Mouse (Mus musculus): ENCODE results near the gene Mapk13. TPM values are rescaled to one million over a fixed set of nuclear protein-coding genes. Genes with fewer than 3 reads are reported as not detected.
A peak's percentile ranks its signal among the peaks of the same experiment; 100 is the strongest.

Gene Mapk13
- polyA plus RNA-seq, 1 experiment from 2014 or later = 0.82 TPM

DNA sequence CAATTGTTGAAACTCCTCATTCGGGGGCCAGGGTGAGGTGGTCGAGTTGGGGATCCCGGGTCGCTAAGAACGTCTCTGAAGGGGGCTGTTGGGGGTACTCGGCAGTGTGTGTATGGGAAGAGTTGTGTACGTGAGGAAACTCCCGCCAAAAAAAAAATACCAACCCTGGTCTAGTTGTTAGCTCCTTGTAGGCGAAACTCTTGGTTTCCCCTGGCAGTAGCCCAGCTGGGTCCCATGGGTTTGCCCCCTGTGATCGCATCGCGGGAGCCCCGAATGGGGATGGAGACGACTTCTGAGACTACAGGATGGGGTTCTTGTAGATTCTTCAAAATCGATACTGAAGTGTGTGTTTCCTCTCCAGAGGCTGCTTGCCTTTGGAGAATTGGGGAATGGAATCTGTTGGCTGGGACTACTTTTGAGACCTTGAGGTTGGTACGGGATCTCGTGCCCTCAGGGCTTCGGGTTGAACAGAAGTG is 32.9 kb downstream of the Mapk13 start:
- Histone ChIP-seq H3K4me1 (ENCODE audit: control insufficient read depth, insufficient read depth, low read length) (peaks cover 28% of the 10 kb centered on the region), H3K4me2 (ENCODE audit: low read length) (peak overlapping the region; percentile 66), H3K9ac (ENCODE audit: low read depth, low read length) (peak overlapping the region; percentile 50), H3K9me3 (replicated peaks; ENCODE audit: control insufficient read depth, low read length, poor library complexity, severe bottlenecking) (no peaks in the 10 kb centered on the region), H3K27ac (ENCODE audit: low read length) (peak overlapping the region; percentile 73), H3K27me3 (ENCODE audit: control insufficient read depth, insufficient read depth, low read depth, low read length) (no peaks in the 10 kb centered on the region), H3K36me3 (ENCODE audit: control insufficient read depth, insufficient read depth, low read length) (peaks cover 13% of the 10 kb centered on the region), H3K4me3 (ENCODE audit: low read depth, low read length) (peak overlapping the region; percentile 60)
- 1% methylated on average over 18 of the region's 18 CpGs for WGBS
- ATAC-seq = no peak

DNA sequence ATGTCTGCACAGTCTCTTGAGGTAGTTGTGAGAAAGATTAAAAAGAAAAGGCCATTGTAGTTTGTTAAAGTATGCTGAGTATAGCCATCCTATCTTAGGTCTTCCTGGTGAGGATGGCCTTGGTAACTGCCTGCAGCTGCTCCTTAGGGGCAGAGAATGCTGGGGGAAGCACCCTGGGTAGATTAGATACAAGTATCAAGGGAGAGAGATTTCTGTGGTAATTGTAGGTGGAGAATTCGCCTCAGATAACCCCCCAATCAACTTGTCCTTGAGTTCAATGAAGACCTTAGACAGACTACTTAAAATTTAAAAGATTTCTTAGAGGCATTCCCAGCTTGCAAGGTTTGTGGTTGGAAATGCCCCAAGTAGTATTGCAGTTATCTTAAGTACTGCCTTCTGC is 34.2 kb downstream of the Mapk13 start:
- Histone ChIP-seq H3K9ac (ENCODE audit: low read depth, low read length) (no peak overlapping the region), H3K9me3 (replicated peaks; ENCODE audit: control insufficient read depth, low read length, poor library complexity, severe bottlenecking) (no peaks in the 10 kb centered on the region), H3K4me2 (ENCODE audit: low read length) (no peak overlapping the region), H3K4me1 (ENCODE audit: control insufficient read depth, insufficient read depth, low read length) (peaks cover 28% of the 10 kb centered on the region), H3K4me3 (ENCODE audit: low read depth, low read length) (no peak overlapping the region), H3K36me3 (ENCODE audit: control insufficient read depth, insufficient read depth, low read length) (peaks cover 18% of the 10 kb centered on the region), H3K27ac (ENCODE audit: low read length) (no peak overlapping the region), H3K27me3 (ENCODE audit: control insufficient read depth, insufficient read depth, low read depth, low read length) (no peaks in the 10 kb centered on the region)
- 92% methylated on average over 1 of the region's 1 CpGs for WGBS
- no peak for ATAC-seq

DNA sequence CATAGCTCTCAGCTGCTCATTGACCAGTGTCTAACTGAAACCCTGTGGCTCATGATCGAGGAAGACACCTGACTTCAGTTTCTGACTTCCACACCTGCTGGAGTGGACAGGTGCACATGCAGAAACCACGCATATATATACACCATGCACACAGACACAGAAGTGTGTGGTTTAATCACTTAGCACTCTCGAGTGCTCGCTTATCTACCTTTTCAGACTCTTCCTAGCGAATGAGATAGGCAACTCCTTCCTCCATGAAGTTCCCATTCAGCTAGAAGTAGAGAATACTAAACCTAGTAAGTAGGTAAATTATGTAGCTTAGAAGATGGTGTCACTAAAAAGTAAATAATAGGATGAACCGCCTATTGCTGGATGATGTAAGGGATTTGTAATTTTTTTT is 35.9 kb downstream of the Mapk13 start:
- WGBS = 96% methylated on average over 6 of the region's 6 CpGs
- no peaks in the 10 kb centered on the region for H3K9me3 ChIP-seq (replicated peaks; ENCODE audit: control insufficient read depth, low read length, poor library complexity, severe bottlenecking)
- no peak overlapping the region for H3K4me3 ChIP-seq (ENCODE audit: low read depth, low read length)
- no peak overlapping the region for H3K27ac ChIP-seq (ENCODE audit: low read length)
- H3K4me1 ChIP-seq (ENCODE audit: control insufficient read depth, insufficient read depth, low read length) = peaks cover 18% of the 10 kb centered on the region
- peaks cover 22% of the 10 kb centered on the region for H3K36me3 ChIP-seq (ENCODE audit: control insufficient read depth, insufficient read depth, low read length)
- H3K9ac ChIP-seq (ENCODE audit: low read depth, low read length) = no peak overlapping the region
- no peak overlapping the region for H3K4me2 ChIP-seq (ENCODE audit: low read length)
- H3K27me3 ChIP-seq (ENCODE audit: control insufficient read depth, insufficient read depth, low read depth, low read length) = no peaks in the 10 kb centered on the region
- no peak for ATAC-seq

DNA sequence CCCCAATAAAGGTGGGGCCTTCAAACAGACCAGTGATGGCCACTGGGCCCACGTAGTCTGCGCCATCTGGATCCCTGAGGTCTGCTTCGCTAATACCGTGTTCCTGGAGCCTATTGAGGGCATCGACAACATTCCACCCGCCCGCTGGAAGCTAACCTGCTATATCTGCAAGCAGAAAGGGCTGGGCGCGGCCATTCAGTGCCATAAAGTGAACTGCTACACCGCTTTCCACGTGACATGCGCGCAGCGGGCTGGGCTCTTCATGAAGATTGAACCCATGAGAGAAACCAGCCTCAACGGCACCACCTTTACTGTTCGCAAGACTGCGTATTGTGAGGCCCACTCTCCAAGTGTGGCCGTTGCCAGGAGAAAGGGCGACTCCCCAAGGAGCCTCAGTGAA is 37.7 kb downstream of the Mapk13 start:
- ATAC-seq = no peak
- Histone ChIP-seq H3K27ac (ENCODE audit: low read length) (no peak overlapping the region), H3K27me3 (ENCODE audit: control insufficient read depth, insufficient read depth, low read depth, low read length) (no peaks in the 10 kb centered on the region), H3K4me3 (ENCODE audit: low read depth, low read length) (no peak overlapping the region), H3K4me2 (ENCODE audit: low read length) (no peak overlapping the region), H3K36me3 (ENCODE audit: control insufficient read depth, insufficient read depth, low read length) (peaks cover 35% of the 10 kb centered on the region), H3K9me3 (replicated peaks; ENCODE audit: control insufficient read depth, low read length, poor library complexity, severe bottlenecking) (no peaks in the 10 kb centered on the region), H3K4me1 (ENCODE audit: control insufficient read depth, insufficient read depth, low read length) (peaks cover 13% of the 10 kb centered on the region), H3K9ac (ENCODE audit: low read depth, low read length) (no peak overlapping the region)
- WGBS = 97% methylated on average over 19 of the region's 19 CpGs

DNA sequence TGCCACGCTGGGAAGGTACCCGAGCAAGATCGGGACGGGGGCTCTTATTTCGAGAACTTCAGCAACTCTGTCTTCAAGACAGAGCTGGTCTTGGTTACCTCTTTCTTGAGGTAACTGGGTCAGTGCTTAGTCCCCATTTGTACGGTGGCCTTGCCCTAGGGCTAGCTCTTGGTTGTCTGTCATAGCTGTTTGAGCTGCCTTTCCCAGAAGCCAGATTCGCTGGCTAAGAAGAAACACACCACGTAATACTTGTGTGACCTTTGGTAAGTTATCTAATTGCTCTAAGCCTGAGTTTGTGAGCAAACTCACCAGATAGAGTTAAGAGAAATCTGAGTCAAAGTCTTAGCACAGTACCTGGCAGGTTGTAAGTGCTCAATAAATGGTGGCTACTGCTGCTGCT is 39.6 kb downstream of the Mapk13 start:
- Histone ChIP-seq H3K27me3 (ENCODE audit: control insufficient read depth, insufficient read depth, low read depth, low read length) (no peaks in the 10 kb centered on the region), H3K4me2 (ENCODE audit: low read length) (no peak overlapping the region), H3K4me1 (ENCODE audit: control insufficient read depth, insufficient read depth, low read length) (no peaks in the 10 kb centered on the region), H3K36me3 (ENCODE audit: control insufficient read depth, insufficient read depth, low read length) (peaks cover 43% of the 10 kb centered on the region), H3K27ac (ENCODE audit: low read length) (no peak overlapping the region), H3K4me3 (ENCODE audit: low read depth, low read length) (no peak overlapping the region), H3K9me3 (replicated peaks; ENCODE audit: control insufficient read depth, low read length, poor library complexity, severe bottlenecking) (no peaks in the 10 kb centered on the region), H3K9ac (ENCODE audit: low read depth, low read length) (no peak overlapping the region)
- ATAC-seq = no peak
- 97% methylated on average over 8 of the region's 8 CpGs for WGBS

DNA sequence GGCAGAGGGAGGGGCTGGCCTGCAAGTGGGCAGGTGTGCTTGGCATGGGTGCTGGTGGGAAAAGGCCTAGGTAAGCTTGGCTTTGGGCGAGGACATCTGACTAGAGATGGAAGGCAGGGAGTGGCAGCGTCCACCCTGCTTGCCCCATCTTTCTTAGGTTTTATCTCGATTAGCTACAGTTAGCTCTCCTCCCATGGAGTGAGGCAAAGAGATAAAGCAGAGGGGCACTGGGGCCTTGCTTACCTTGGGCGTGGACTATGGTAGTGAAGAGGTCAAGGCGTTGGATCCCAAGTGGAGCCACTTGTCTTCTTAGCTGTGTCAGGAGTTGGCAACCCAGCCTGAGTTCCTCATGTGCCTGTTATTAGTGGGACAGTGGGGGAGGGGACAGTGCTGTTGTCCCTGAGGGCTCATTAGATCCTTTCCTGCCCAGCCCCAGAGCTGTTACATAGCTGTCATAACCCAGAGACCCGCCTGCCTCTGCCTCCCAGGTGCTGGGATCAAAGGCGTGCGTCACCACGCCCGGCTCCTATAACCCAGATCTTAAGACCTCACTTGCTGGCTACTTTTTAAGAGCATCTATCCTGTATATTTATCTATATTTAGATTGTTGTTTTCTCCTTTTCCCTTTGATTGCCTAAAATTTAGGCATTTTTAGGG is 40.2 kb downstream of the Mapk13 start:
- no peak overlapping the region for H3K4me3 ChIP-seq (ENCODE audit: low read depth, low read length)
- no peak for ATAC-seq
- WGBS = 96% methylated on average over 10 of the region's 10 CpGs
- H3K4me2 ChIP-seq (ENCODE audit: low read length) = no peak overlapping the region
- H3K9ac ChIP-seq (ENCODE audit: low read depth, low read length) = no peak overlapping the region
- H3K27ac ChIP-seq (ENCODE audit: low read length) = no peak overlapping the region
- H3K9me3 ChIP-seq (replicated peaks; ENCODE audit: control insufficient read depth, low read length, poor library complexity, severe bottlenecking) = no peaks in the 10 kb centered on the region
- H3K36me3 ChIP-seq (ENCODE audit: control insufficient read depth, insufficient read depth, low read length) = peaks cover 46% of the 10 kb centered on the region
- H3K4me1 ChIP-seq (ENCODE audit: control insufficient read depth, insufficient read depth, low read length) = no peaks in the 10 kb centered on the region
- no peaks in the 10 kb centered on the region for H3K27me3 ChIP-seq (ENCODE audit: control insufficient read depth, insufficient read depth, low read depth, low read length)

DNA sequence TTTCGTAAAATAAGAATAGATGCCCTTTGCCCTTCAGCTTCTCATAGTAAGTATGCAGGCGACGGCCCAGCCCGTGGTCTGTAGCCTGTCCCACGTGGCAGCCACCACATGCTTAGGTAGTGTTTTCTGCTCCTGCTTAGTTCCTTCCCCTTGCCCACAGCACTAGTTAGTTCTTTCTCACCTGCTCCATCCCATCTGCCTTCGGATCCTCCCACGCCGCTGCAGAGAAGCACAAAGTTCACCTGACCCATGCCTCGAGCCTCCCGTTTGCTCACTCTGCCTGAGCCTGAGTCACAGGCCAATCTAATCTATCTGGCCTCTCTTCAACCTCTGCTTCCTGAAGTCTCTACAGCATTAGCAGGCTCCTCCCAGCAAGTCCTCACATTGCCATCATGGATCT is 43.2 kb downstream of the Mapk13 start:
- WGBS = 98% methylated on average over 10 of the region's 10 CpGs
- H3K36me3 ChIP-seq (ENCODE audit: control insufficient read depth, insufficient read depth, low read length) = peaks cover 45% of the 10 kb centered on the region
- H3K9me3 ChIP-seq (replicated peaks; ENCODE audit: control insufficient read depth, low read length, poor library complexity, severe bottlenecking) = no peaks in the 10 kb centered on the region
- ATAC-seq = no peak
- H3K4me3 ChIP-seq (ENCODE audit: low read depth, low read length) = no peak overlapping the region
- H3K4me2 ChIP-seq (ENCODE audit: low read length) = no peak overlapping the region
- H3K9ac ChIP-seq (ENCODE audit: low read depth, low read length) = no peak overlapping the region
- H3K27ac ChIP-seq (ENCODE audit: low read length) = no peak overlapping the region
- H3K4me1 ChIP-seq (ENCODE audit: control insufficient read depth, insufficient read depth, low read length) = no peaks in the 10 kb centered on the region
- no peaks in the 10 kb centered on the region for H3K27me3 ChIP-seq (ENCODE audit: control insufficient read depth, insufficient read depth, low read depth, low read length)

DNA sequence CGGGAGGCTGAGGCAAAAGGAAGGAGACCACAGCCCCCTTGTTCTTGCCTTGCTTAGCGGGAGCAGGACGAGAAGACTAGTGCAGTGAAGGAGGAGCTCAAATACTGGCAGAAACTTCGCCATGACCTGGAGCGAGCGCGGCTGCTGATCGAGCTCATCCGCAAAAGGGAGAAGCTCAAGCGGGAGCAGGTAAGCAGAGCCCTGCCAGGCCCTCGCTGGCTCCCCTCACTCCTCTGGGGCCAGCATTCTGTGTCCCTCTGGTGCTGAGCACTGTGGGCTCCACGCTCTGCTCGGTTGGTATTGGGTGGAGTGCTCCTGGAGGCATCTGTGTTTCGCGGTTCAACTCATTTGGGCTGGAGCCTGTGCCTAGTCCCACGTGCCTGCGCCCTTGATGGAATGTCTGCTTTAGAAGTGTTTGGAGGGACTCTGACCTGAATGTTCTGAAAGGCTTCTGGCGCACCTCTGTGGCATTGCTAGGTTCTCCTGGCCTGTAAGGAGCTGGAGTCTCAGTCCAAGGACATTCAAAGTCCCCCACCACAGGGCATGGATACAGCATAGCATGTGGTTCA is 45.5 kb downstream of the Mapk13 start:
- Histone ChIP-seq H3K4me1 (ENCODE audit: control insufficient read depth, insufficient read depth, low read length) (no peaks in the 10 kb centered on the region), H3K27me3 (ENCODE audit: control insufficient read depth, insufficient read depth, low read depth, low read length) (no peaks in the 10 kb centered on the region), H3K4me2 (ENCODE audit: low read length) (no peak overlapping the region), H3K9ac (ENCODE audit: low read depth, low read length) (no peak overlapping the region), H3K36me3 (ENCODE audit: control insufficient read depth, insufficient read depth, low read length) (peaks cover 58% of the 10 kb centered on the region), H3K27ac (ENCODE audit: low read length) (no peak overlapping the region), H3K9me3 (replicated peaks; ENCODE audit: control insufficient read depth, low read length, poor library complexity, severe bottlenecking) (no peaks in the 10 kb centered on the region), H3K4me3 (ENCODE audit: low read depth, low read length) (no peak overlapping the region)
- no peak for ATAC-seq
- WGBS = 94% methylated on average over 18 of the region's 18 CpGs

DNA sequence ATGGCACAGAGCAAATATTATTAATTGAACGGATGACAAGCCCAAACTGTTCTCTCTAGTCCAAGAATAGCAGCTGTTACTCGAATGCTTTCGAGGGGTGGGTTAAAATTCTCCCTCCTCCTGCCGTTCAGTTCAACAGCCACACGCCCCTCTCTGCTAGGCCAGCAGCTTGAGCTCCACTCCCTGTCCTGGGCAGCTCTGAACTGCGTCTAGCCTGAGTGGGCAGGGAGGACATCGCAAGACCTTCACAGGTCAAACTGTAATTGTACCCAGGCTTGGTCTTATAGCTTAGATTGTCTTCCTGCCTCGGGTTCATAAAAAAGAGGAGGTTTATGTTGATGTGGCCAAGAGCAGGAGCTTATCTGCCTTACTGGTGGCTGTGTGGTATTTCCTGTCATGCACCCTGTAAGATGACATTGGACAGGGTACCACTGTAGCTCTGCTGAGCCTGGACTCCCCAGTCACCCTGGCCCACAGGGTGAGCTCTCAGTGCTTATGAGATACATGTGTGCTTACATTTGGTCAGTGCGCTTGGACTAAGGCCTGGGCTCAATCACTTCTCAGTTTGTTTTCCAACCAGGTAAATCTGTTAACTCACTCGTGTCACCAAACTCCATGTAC is 46.4 kb downstream of the Mapk13 start:
- no peak for ATAC-seq
- peaks cover 53% of the 10 kb centered on the region for H3K36me3 ChIP-seq (ENCODE audit: control insufficient read depth, insufficient read depth, low read length)

More for the DNA sequence above, 46.4 kb downstream of the Mapk13 start:
- Histone ChIP-seq H3K9me3 (replicated peaks; ENCODE audit: control insufficient read depth, low read length, poor library complexity, severe bottlenecking) (no peaks in the 10 kb centered on the region), H3K4me3 (ENCODE audit: low read depth, low read length) (no peak overlapping the region), H3K27ac (ENCODE audit: low read length) (no peak overlapping the region), H3K4me1 (ENCODE audit: control insufficient read depth, insufficient read depth, low read length) (no peaks in the 10 kb centered on the region), H3K27me3 (ENCODE audit: control insufficient read depth, insufficient read depth, low read depth, low read length) (no peaks in the 10 kb centered on the region), H3K4me2 (ENCODE audit: low read length) (no peak overlapping the region), H3K9ac (ENCODE audit: low read depth, low read length) (no peak overlapping the region)
- 89% methylated on average over 10 of the region's 10 CpGs for WGBS
